Mouse (Mus musculus): ENCODE data around the gene Trappc6b. TPM values are rescaled to one million over a fixed set of nuclear protein-coding genes. Genes with fewer than 3 reads are reported as not detected.

Trappc6b gene
- polyA plus RNA-seq, 1 experiment, result 76.7 TPM

GRCm38 (mm10) chr12:59021306-59021705 is 40.0 kb downstream of the Trappc6b start:
- H3K9me3 ChIP-seq, result no peaks in the 10 kb centered on the region
- H3K4me3 ChIP-seq (replicated peaks), result peak overlapping the region; percentile 50
- no peaks in the 10 kb centered on the region for H3K27me3 ChIP-seq (replicated peaks)
- peaks cover 8% of the 10 kb centered on the region; the same call in 1 of the 2 replicates for H3K4me1 ChIP-seq
- no peak for TF ChIP-seq GATA1 (IDR thresholded peaks at IDR 0.05; ENCODE audit: borderline replicate concordance, low read length)
- no peak for TF ChIP-seq FLI1 (IDR thresholded peaks at IDR 0.05; ENCODE audit: low read length)
- peaks cover 82% of the 10 kb centered on the region for H3K36me3 ChIP-seq (replicated peaks; ENCODE audit: low read length)

- TF ChIP-seq GATA1 (IDR thresholded peaks at IDR 0.05; ENCODE audit: borderline replicate concordance, low read length) (no peak), FLI1 (IDR thresholded peaks at IDR 0.05; ENCODE audit: low read length) (no peak)
- Histone ChIP-seq H3K4me3 (replicated peaks) (no peak overlapping the region), H3K27me3 (replicated peaks) (no peaks in the 10 kb centered on the region), H3K36me3 (replicated peaks; ENCODE audit: low read length) (peaks cover 78% of the 10 kb centered on the region), H3K4me1 (peaks cover 10% of the 10 kb centered on the region; the same call in 1 of the 2 replicates), H3K9me3 (no peaks in the 10 kb centered on the region)
Observed at GRCm38 (mm10) chr12:59019891-59020290, 41.4 kb downstream of the Trappc6b start.

GRCm38 (mm10) chr12:59017970-59018369 is 43.3 kb downstream of the Trappc6b start:
- no peak for TF ChIP-seq FLI1 (IDR thresholded peaks at IDR 0.05; ENCODE audit: low read length)
- TF ChIP-seq GATA1 (IDR thresholded peaks at IDR 0.05; ENCODE audit: borderline replicate concordance, low read length), result no peak
- H3K4me1 ChIP-seq, result peaks cover 16% of the 10 kb centered on the region; the same call in 1 of the 2 replicates
- H3K36me3 ChIP-seq (replicated peaks; ENCODE audit: low read length), result peaks cover 66% of the 10 kb centered on the region
- no peak overlapping the region for H3K4me3 ChIP-seq (replicated peaks)
- H3K9me3 ChIP-seq, result no peaks in the 10 kb centered on the region
- H3K27me3 ChIP-seq (replicated peaks), result no peaks in the 10 kb centered on the region

- peaks cover 43% of the 10 kb centered on the region for H3K36me3 ChIP-seq (replicated peaks; ENCODE audit: low read length)
- TF ChIP-seq GATA1 (IDR thresholded peaks at IDR 0.05; ENCODE audit: borderline replicate concordance, low read length) (no peak), FLI1 (IDR thresholded peaks at IDR 0.05; ENCODE audit: low read length) (no peak)
- H3K9me3 ChIP-seq, result no peaks in the 10 kb centered on the region
- H3K4me1 ChIP-seq, result peaks cover 32% of the 10 kb centered on the region
- H3K4me3 ChIP-seq (replicated peaks), result peak within 1 kb of the TSS; percentile 100
- no peaks in the 10 kb centered on the region for H3K27me3 ChIP-seq (replicated peaks)
Observed at GRCm38 (mm10) chr12:59013234-59013633, 48.0 kb downstream of the Trappc6b start, which contains the start of gene Gemin2. Gemin2 (plus strand) TSS chr12:59013393.

GRCm38 (mm10) chr12:59012710-59013091 is 48.6 kb downstream of the Trappc6b start:
- H3K36me3 ChIP-seq (replicated peaks; ENCODE audit: low read length), result peaks cover 40% of the 10 kb centered on the region
- peaks cover 32% of the 10 kb centered on the region for H3K4me1 ChIP-seq
- peak overlapping the region; percentile 100 for H3K4me3 ChIP-seq (replicated peaks)
- H3K9me3 ChIP-seq, result no peaks in the 10 kb centered on the region
- no peak for TF ChIP-seq GATA1 (IDR thresholded peaks at IDR 0.05; ENCODE audit: borderline replicate concordance, low read length)
- no peak for TF ChIP-seq FLI1 (IDR thresholded peaks at IDR 0.05; ENCODE audit: low read length)
- H3K27me3 ChIP-seq (replicated peaks), result no peaks in the 10 kb centered on the region

- no peak for TF ChIP-seq GATA1 (IDR thresholded peaks at IDR 0.05; ENCODE audit: borderline replicate concordance, low read length)
- TF ChIP-seq FLI1 (IDR thresholded peaks at IDR 0.05; ENCODE audit: low read length), result no peak
- Histone ChIP-seq H3K36me3 (replicated peaks; ENCODE audit: low read length) (peaks cover 36% of the 10 kb centered on the region), H3K4me3 (replicated peaks) (peak within 1 kb of the TSS; percentile 100), H3K9me3 (no peaks in the 10 kb centered on the region), H3K4me1 (peaks cover 32% of the 10 kb centered on the region), H3K27me3 (replicated peaks) (no peaks in the 10 kb centered on the region)
Observed at GRCm38 (mm10) chr12:59011844-59012709, 49.2 kb downstream of the Trappc6b start, which contains the start of gene Sec23a. Sec23a (minus strand) TSS chr12:59012017.

- Histone ChIP-seq H3K27me3 (replicated peaks) (no peaks in the 10 kb centered on the region), H3K4me3 (replicated peaks) (peak overlapping the region; percentile 100), H3K9me3 (no peaks in the 10 kb centered on the region), H3K36me3 (replicated peaks; ENCODE audit: low read length) (peaks cover 36% of the 10 kb centered on the region), H3K4me1 (peaks cover 32% of the 10 kb centered on the region)
- TF ChIP-seq GATA1 (IDR thresholded peaks at IDR 0.05; ENCODE audit: borderline replicate concordance, low read length) (no peak), FLI1 (IDR thresholded peaks at IDR 0.05; ENCODE audit: low read length) (no peak)
Observed at GRCm38 (mm10) chr12:59011275-59011843, 49.9 kb downstream of the Trappc6b start.

GRCm38 (mm10) chr12:59010482-59010881 is 50.8 kb downstream of the Trappc6b start:
- no peak for TF ChIP-seq GATA1 (IDR thresholded peaks at IDR 0.05; ENCODE audit: borderline replicate concordance, low read length)
- TF ChIP-seq FLI1 (IDR thresholded peaks at IDR 0.05; ENCODE audit: low read length), result no peak
- Histone ChIP-seq H3K27me3 (replicated peaks) (no peaks in the 10 kb centered on the region), H3K9me3 (no peaks in the 10 kb centered on the region), H3K36me3 (replicated peaks; ENCODE audit: low read length) (peaks cover 39% of the 10 kb centered on the region), H3K4me3 (replicated peaks) (peak overlapping the region; percentile 71), H3K4me1 (peaks cover 32% of the 10 kb centered on the region)

Other genes starting within 250 kb of the Trappc6b start
- 1.2 and 1.5 TPM in 2 replicates for gene Sec23a, start 49.5 kb downstream of the Trappc6b start, polyA plus RNA-seq (2012; ENCODE audit: insufficient read depth, low replicate concordance)
- 1.8 TPM in 1 of 2 replicates, not detected in the other for gene Gemin2, start 48.1 kb downstream of the Trappc6b start, polyA plus RNA-seq (2012; ENCODE audit: insufficient read depth, low replicate concordance)
- gene Pnn, start 5.4 kb upstream of the Trappc6b start, polyA plus RNA-seq (2012; ENCODE audit: insufficient read depth, low replicate concordance), result 14.7 and 32.9 TPM in 2 replicates
- 12.8 and 26.3 TPM in 2 replicates for gene Mia2, start 34.3 kb upstream of the Trappc6b start, polyA plus RNA-seq (2012; ENCODE audit: insufficient read depth, low replicate concordance)
- gene Fbxo33, start 158.3 kb upstream of the Trappc6b start, polyA plus RNA-seq (2012; ENCODE audit: insufficient read depth, low replicate concordance), result 3.6 and 8.6 TPM in 2 replicates

All from megakaryocyte, embryonic 14.5 days (primary cell).